Mouse (Mus musculus) heart, embryonic 13.5 days (tissue): ENCODE results near the gene Ypel3. TPM values are rescaled to one million over a fixed set of nuclear protein-coding genes. Genes with fewer than 3 reads are reported as not detected.

Experiments
- ATAC-seq: fragments of 200-750 bp; cut with Nextera tagmentation; 2 replicates; pipeline ENCODE4 v1.8.0; 2017; ENCODE audit warnings: moderate TSS enrichment; ENCODE audit not compliant: insufficient number of reproducible peaks, low FRiP score, low TSS enrichment; ENCODE audit errors: extremely low read depth
- H3K27ac ChIP-seq: fragments of 300-500 bp; sonication (generic); replicated peaks from 2 replicates; pipeline ENCODE4 v1.5.1; 2015; ENCODE audit warnings: moderate library complexity, mild to moderate bottlenecking, inconsistent platforms
- H3K27me3 ChIP-seq: fragments of 300-500 bp; sonication (generic); replicated peaks from 2 replicates; pipeline ENCODE4 v1.6.1; 2015; ENCODE audit warnings: mild to moderate bottlenecking, inconsistent platforms
- H3K36me3 ChIP-seq: fragments of 300-500 bp; sonication (generic); 2 replicates; pipeline ENCODE4 v1.6.1; 2015; ENCODE audit warnings: mild to moderate bottlenecking, inconsistent platforms
- H3K4me1 ChIP-seq: fragments of 300-500 bp; sonication (generic); 2 replicates; pipeline ENCODE4 v1.6.1; 2015; ENCODE audit warnings: inconsistent platforms
- H3K4me2 ChIP-seq: fragments of 300-500 bp; sonication (generic); 2 replicates; pipeline ENCODE4 v1.6.1; 2015; ENCODE audit warnings: inconsistent platforms, mild to moderate bottlenecking, moderate library complexity
- H3K4me3 ChIP-seq: fragments of 300-500 bp; sonication (generic); 2 replicates; pipeline ENCODE4 v1.5.1; 2015; ENCODE audit warnings: moderate library complexity, mild to moderate bottlenecking, inconsistent platforms
- H3K9ac ChIP-seq: fragments of 300-500 bp; sonication (generic); 2 replicates; pipeline ENCODE4 v1.6.1; 2015; ENCODE audit warnings: inconsistent platforms, mild to moderate bottlenecking, moderate library complexity
- H3K9me3 ChIP-seq: fragments of 300-500 bp; sonication (generic); 2 replicates; pipeline ENCODE4 v1.6.1; 2016; ENCODE audit warnings: inconsistent platforms
- WGBS: fragments of 180-500 bp; shearing (Covaris S2); methylation state at CpG from one replicate; pipeline ENCODE4 v1.1.7; 2015; ENCODE audit warnings: mixed read lengths; 5-methylcytosine and 5-hydroxymethylcytosine counted together
- polyA plus RNA-seq: library from polyadenylated mRNA; unstranded; fragments of >200 nt; fragmentation: Nextera tagmentation; extraction: Ambion mirVana; gene quantifications from 2 replicates; pipeline ENCODE4 v1.2.1, GENCODE M21; 2015

Ypel3 gene
- polyA plus RNA-seq, 1 experiment from 2014 or later = 86.2 TPM

DNA sequence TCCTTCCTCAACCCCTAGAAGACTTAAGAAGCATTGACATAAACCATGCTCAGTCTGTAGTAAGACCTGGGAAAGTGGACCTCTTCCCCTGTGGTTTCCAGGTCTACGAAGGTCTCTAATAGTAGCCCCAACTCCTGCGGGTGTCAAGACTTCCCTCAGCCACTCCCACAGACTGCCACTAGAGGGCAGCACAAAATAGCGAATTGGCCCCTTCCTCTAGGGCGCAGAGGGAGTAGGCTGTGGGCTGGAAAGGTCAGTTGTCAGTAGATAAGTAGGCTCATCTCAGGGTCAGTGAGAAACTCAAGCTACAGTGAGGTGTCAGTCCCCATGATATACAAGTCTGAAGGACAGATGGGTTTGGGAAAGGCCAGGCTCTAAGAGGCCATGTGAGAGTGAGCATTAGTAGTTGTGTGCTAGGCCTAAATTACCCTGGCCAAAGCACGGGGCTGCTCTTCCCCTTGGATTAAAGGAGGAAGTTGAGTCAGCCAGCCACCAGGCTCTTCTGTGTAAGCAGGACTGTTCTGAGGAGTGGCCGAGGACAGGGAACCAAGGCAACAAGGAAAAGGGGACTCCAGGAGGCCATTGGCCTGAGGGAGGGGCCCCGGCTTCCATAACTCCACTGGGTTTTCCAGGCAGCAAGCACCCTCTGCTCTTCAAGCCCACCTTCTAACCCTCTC lies 45.2 kb downstream of the Ypel3 start:
- H3K4me2 ChIP-seq = no peak overlapping the region
- H3K9ac ChIP-seq = no peak overlapping the region
- WGBS = 17% methylated on average over 7 of the region's 7 CpGs
- no peaks in the 10 kb centered on the region for H3K36me3 ChIP-seq
- H3K27me3 ChIP-seq = peaks cover 60% of the 10 kb centered on the region
- H3K4me3 ChIP-seq = no peak overlapping the region
- H3K9me3 ChIP-seq = no peaks in the 10 kb centered on the region
- no peak overlapping the region for H3K27ac ChIP-seq
- ATAC-seq = no peak
- H3K4me1 ChIP-seq = peaks cover 16% of the 10 kb centered on the region

DNA sequence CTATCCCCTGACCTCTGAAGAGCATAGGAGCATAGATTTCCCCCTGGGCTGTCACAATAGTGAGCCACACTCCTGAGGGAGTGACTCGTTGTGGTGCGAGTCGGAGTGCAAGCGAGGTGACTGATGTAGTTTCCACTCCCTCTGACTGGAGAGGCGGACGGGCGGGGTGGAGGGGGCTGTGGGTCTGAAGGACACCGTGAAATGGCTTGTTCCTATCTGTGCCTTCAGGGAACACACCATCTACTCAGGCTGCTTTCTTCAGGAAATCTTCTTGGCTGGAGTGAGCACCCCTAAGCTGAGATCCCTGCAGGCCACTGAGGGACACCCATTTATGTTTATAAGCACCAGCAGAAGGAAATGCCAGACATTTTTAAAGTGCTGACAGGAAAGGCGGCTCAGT lies 46.0 kb downstream of the Ypel3 start:
- H3K4me2 ChIP-seq = peak overlapping the region; percentile 65
- ATAC-seq = no peak
- H3K4me3 ChIP-seq = peak overlapping the region; percentile 39; the same call in 1 of the 2 replicates
- H3K9ac ChIP-seq = no peak overlapping the region; the same call in 1 of the 2 replicates
- no peaks in the 10 kb centered on the region for H3K9me3 ChIP-seq
- peaks cover 67% of the 10 kb centered on the region for H3K27me3 ChIP-seq
- 10% methylated on average over 9 of the region's 9 CpGs for WGBS
- H3K27ac ChIP-seq = no peak overlapping the region
- peaks cover 16% of the 10 kb centered on the region for H3K4me1 ChIP-seq
- no peaks in the 10 kb centered on the region for H3K36me3 ChIP-seq

DNA sequence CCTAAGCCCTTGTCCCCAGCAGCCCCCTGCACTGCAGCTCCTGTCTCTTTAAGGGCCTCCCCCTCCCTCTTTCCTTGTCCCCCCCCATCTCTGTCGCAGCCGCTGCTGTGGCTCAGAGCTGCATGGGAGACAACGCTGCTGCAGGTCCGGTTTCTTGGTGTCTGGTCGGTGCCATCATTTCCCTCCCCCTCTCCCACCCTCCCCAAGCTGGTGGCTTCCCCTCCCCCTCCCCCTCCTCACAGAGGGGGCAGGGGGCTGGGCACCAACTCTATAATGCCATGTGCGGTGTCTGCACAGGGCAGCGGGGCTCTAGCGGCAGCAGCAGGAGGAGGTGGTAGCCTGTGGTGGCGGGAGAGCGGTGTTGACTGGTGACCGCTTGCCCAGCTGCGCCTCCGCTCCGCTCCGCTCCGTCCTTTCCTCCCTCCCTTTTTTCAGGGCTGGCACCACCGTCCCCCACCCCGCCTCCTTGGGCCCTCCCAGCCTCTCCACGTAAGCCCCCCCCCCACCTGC lies 46.5 kb downstream of the Ypel3 start:
- ATAC-seq = no peak
- H3K4me3 ChIP-seq = peak overlapping the region; percentile 39
- H3K27ac ChIP-seq = no peak overlapping the region
- WGBS = under 1% methylated on average over 16 of the region's 19 CpGs
- peaks cover 68% of the 10 kb centered on the region for H3K27me3 ChIP-seq
- peaks cover 16% of the 10 kb centered on the region for H3K4me1 ChIP-seq
- peak overlapping the region; percentile 71 for H3K9ac ChIP-seq
- no peaks in the 10 kb centered on the region for H3K36me3 ChIP-seq
- peak overlapping the region; percentile 65 for H3K4me2 ChIP-seq
- H3K9me3 ChIP-seq = no peaks in the 10 kb centered on the region

DNA sequence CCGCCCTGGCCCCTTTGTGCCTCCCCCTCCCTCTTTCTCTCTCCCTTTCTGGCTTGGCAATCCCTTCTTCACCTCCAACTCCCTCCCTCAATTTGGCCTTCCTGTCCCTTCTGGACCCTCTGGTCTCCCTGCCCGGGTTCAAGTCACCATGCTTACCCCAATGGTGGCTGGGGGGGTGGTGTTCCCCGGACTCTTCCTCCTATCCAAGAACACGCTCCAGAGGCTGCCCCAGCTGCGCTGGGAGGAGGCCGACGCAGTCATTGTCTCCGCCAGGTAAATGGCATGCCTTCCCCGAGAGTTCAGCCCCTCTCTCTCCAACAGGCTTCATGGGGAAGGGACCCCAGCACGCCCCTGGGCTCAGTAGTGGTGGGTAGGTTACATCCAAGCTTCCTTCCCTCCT lies 47.2 kb downstream of the Ypel3 start:
- H3K27ac ChIP-seq = no peak overlapping the region
- H3K9ac ChIP-seq = no peak overlapping the region
- no peak overlapping the region for H3K4me3 ChIP-seq
- H3K4me2 ChIP-seq = no peak overlapping the region
- H3K4me1 ChIP-seq = peaks cover 16% of the 10 kb centered on the region
- no peaks in the 10 kb centered on the region for H3K9me3 ChIP-seq
- no peaks in the 10 kb centered on the region for H3K36me3 ChIP-seq
- peaks cover 75% of the 10 kb centered on the region for H3K27me3 ChIP-seq
- ATAC-seq = no peak
- WGBS = 14% methylated on average over 10 of the region's 10 CpGs

DNA sequence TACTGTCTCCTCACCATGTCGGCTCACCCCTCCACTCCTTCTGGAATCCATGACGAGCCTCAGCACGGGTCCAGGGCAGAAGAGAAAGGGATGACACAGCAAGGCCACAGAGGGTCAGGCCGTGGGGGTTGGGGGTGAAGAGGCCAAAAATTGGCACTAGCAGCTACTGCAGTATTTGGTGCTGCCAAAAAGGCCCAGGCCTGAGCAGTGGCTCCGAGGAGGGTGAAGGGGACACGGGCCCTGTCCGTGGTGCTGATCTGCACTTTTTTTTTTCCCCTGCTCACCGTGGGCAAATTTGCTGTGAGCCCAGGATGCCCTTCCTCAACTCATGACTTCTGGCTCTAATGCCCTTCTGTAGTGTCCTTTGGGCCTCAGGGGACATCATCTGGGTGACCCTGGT lies 48.6 kb downstream of the Ypel3 start:
- WGBS = 22% methylated on average over 8 of the region's 8 CpGs

DNA sequence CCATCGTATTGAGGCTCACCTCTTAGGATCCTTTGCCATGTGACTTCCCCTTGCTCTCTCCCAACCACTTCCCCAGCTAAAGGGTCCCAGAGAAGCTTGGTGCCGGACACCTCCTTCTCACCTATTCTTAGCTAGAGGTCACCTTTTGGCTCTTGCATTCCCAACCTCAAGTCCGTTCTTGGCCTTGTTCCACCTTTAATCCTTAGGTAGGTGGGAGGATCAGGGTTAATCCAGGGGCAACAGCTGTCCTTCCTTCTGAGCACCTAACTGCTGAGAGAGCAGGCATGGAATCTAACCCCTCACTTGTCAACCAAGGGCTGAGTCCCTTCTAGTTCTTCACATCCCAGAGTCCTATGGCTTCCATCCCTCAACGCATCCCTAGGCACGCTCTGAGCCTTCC lies 49.2 kb downstream of the Ypel3 start:
- no peaks in the 10 kb centered on the region for H3K9me3 ChIP-seq
- peaks cover 16% of the 10 kb centered on the region for H3K4me1 ChIP-seq
- H3K9ac ChIP-seq = no peak overlapping the region
- no peaks in the 10 kb centered on the region for H3K36me3 ChIP-seq
- no peak overlapping the region for H3K27ac ChIP-seq
- peaks cover 91% of the 10 kb centered on the region for H3K27me3 ChIP-seq
- no peak for ATAC-seq
- no peak overlapping the region for H3K4me2 ChIP-seq
- WGBS = 57% methylated on average over 5 of the region's 5 CpGs
- no peak overlapping the region for H3K4me3 ChIP-seq

More for the DNA sequence above, 48.6 kb downstream of the Ypel3 start:
- Histone ChIP-seq H3K4me1 (peaks cover 16% of the 10 kb centered on the region), H3K4me2 (no peak overlapping the region), H3K9ac (no peak overlapping the region), H3K9me3 (no peaks in the 10 kb centered on the region), H3K27ac (no peak overlapping the region), H3K27me3 (peaks cover 90% of the 10 kb centered on the region), H3K4me3 (no peak overlapping the region), H3K36me3 (no peaks in the 10 kb centered on the region)
- ATAC-seq = no peak

Other genes with a start within 250 kb of the Ypel3 start
- gene Eif3c, start 210.5 kb upstream of the Ypel3 start, polyA plus RNA-seq = 129 and 135 TPM in 2 replicates
- gene Apobr, start 192.0 kb upstream of the Ypel3 start, polyA plus RNA-seq = 0.15 and 0.33 TPM in 2 replicates
- 19.4 and 22.1 TPM in 2 replicates for gene Cln3, start 191.1 kb upstream of the Ypel3 start, polyA plus RNA-seq
- not detected in 2 replicates for gene Il27, start 182.0 kb upstream of the Ypel3 start, polyA plus RNA-seq
- 6.2 and 9.3 TPM in 2 replicates for gene Nupr1, start 146.1 kb upstream of the Ypel3 start, polyA plus RNA-seq
- gene Sgf29, start 127.6 kb upstream of the Ypel3 start, polyA plus RNA-seq = 27.7 and 28.8 TPM in 2 replicates
- 5.8 and 6.2 TPM in 2 replicates for gene Sult1a1, start 100.5 kb upstream of the Ypel3 start, polyA plus RNA-seq
- 109 and 124 TPM in 2 replicates for gene Bola2, start 81.6 kb upstream of the Ypel3 start, polyA plus RNA-seq
- gene Slx1b, start 81.2 kb upstream of the Ypel3 start, polyA plus RNA-seq = 6.9 and 7.1 TPM in 2 replicates
- gene Coro1a, start 69.2 kb upstream of the Ypel3 start, polyA plus RNA-seq = 11.8 and 16.6 TPM in 2 replicates
- gene Mapk3, start 17.4 kb upstream of the Ypel3 start, polyA plus RNA-seq = 57.5 and 65.5 TPM in 2 replicates
- gene Gdpd3, start 10.6 kb upstream of the Ypel3 start, polyA plus RNA-seq = 1.2 and 1.4 TPM in 2 replicates
- gene Tbx6, start 4.5 kb downstream of the Ypel3 start, polyA plus RNA-seq = 0.32 and 0.33 TPM in 2 replicates
- gene Ppp4c, start 15.5 kb downstream of the Ypel3 start, polyA plus RNA-seq = 151 and 166 TPM in 2 replicates
- 0.29 and 0.32 TPM in 2 replicates for gene Fam57b, start 20.7 kb downstream of the Ypel3 start, polyA plus RNA-seq
- not detected in 2 replicates for gene 4930451I11Rik, start 54.7 kb downstream of the Ypel3 start, polyA plus RNA-seq
- gene Doc2a, start 70.5 kb downstream of the Ypel3 start, polyA plus RNA-seq = 0.15 and 0.17 TPM in 2 replicates
- gene Hirip3, start 85.0 kb downstream of the Ypel3 start, polyA plus RNA-seq = 18.8 and 23.1 TPM in 2 replicates
- gene Ino80e, start 85.4 kb downstream of the Ypel3 start, polyA plus RNA-seq = 55.6 and 55.8 TPM in 2 replicates
- gene Taok2, start 107.7 kb downstream of the Ypel3 start, polyA plus RNA-seq = 31.8 and 32.1 TPM in 2 replicates
- 20.4 and 21.5 TPM in 2 replicates for gene Tmem219, start 146.0 kb downstream of the Ypel3 start, polyA plus RNA-seq
- 13.1 and 14.0 TPM in 2 replicates for gene Kctd13, start 151.9 kb downstream of the Ypel3 start, polyA plus RNA-seq
- gene Asphd1, start 172.6 kb downstream of the Ypel3 start, polyA plus RNA-seq = 0.20 TPM in 2 replicates
- 0.19 and 0.73 TPM in 2 replicates for gene Sez6l2, start 173.6 kb downstream of the Ypel3 start, polyA plus RNA-seq
- gene Cdipt, start 199.0 kb downstream of the Ypel3 start, polyA plus RNA-seq = 69.5 and 79.9 TPM in 2 replicates
- 0.59 and 1.7 TPM in 2 replicates for gene Cdiptos, start 199.1 kb downstream of the Ypel3 start, polyA plus RNA-seq
- 11.2 and 11.9 TPM in 2 replicates for gene Mvp, start 237.7 kb downstream of the Ypel3 start, polyA plus RNA-seq
- gene Pagr1b, start 239.5 kb downstream of the Ypel3 start, polyA plus RNA-seq = 0.38 and 0.44 TPM in 2 replicates
- 55.6 and 76.2 TPM in 2 replicates for gene Pagr1a, start 240.4 kb downstream of the Ypel3 start, polyA plus RNA-seq
- gene Gm42742, start 244.1 kb downstream of the Ypel3 start, polyA plus RNA-seq = 13.8 and 25.7 TPM in 2 replicates
- gene Prrt2, start 244.3 kb downstream of the Ypel3 start, polyA plus RNA-seq = 1.6 TPM in 2 replicates